Mouse (Mus musculus): Measurements from ENCODE around the gene Pbx1. TPM values are rescaled to one million over a fixed set of nuclear protein-coding genes. Genes with fewer than 3 reads are reported as not detected.

The Pbx1 gene
- polyA plus RNA-seq, 1 experiment from 2014 or later = 4.0 TPM

GRCm38 (mm10) chr1:168290236-168290985 lies 141.7 kb downstream of the Pbx1 start:
- Histone ChIP-seq H3K4me2 (ENCODE audit: low read depth, low read length) (no peak overlapping the region), H3K4me1 (ENCODE audit: insufficient read depth) (peaks cover 45% of the 10 kb centered on the region), H3K9me3 (ENCODE audit: low read length) (0 out of 2 replicates have a peak, but pooled peaks cover 2% of the 10 kb centered on the region), H3K27ac (ENCODE audit: low read depth) (no peak overlapping the region), H3K36me3 (replicated peaks; ENCODE audit: insufficient read depth, low read length) (no peaks in the 10 kb centered on the region; the same call in 1 of the 2 replicates), H3K4me3 (ENCODE audit: low read depth, low read length) (no peak overlapping the region), H3K9ac (replicated peaks) (no peak overlapping the region), H3K27me3 (ENCODE audit: insufficient read depth, low read length) (no peaks in the 10 kb centered on the region)
- WGBS (ENCODE audit: insufficient replicate concordance) = 83% methylated on average over 8 of the region's 8 CpGs
- no peak for TF ChIP-seq EP300 (IDR thresholded peaks at IDR 0.05; ENCODE audit: low read depth)
- TF ChIP-seq CTCF (IDR thresholded peaks at IDR 0.05; ENCODE audit: low read depth) = no peak
- DNase-seq (no peak), ATAC-seq (no peak)

- Histone ChIP-seq H3K4me3 (ENCODE audit: low read depth, low read length) (no peak overlapping the region), H3K9ac (replicated peaks) (0 out of 2 replicates have a peak overlapping the region, but pooled peaks have one; percentile 36), H3K4me2 (ENCODE audit: low read depth, low read length) (peak overlapping the region; percentile 65), H3K9me3 (ENCODE audit: low read length) (0 out of 2 replicates have a peak, but pooled peaks cover 2% of the 10 kb centered on the region), H3K27ac (ENCODE audit: low read depth) (peak overlapping the region; percentile 82), H3K4me1 (ENCODE audit: insufficient read depth) (peaks cover 46% of the 10 kb centered on the region), H3K36me3 (replicated peaks; ENCODE audit: insufficient read depth, low read length) (no peaks in the 10 kb centered on the region; the same call in 1 of the 2 replicates), H3K27me3 (ENCODE audit: insufficient read depth, low read length) (no peaks in the 10 kb centered on the region)
- TF ChIP-seq EP300 (IDR thresholded peaks at IDR 0.05; ENCODE audit: low read depth) (0 out of 2 replicates have a peak, but pooled peaks have one; percentile 28), CTCF (IDR thresholded peaks at IDR 0.05; ENCODE audit: low read depth) (no peak)
- 47% methylated on average over 10 of the region's 10 CpGs for WGBS (ENCODE audit: insufficient replicate concordance)
- DNase-seq = no peak
- ATAC-seq = no peak
Measured at GRCm38 (mm10) chr1:168288891-168289545, 143.1 kb downstream of the Pbx1 start.

GRCm38 (mm10) chr1:168287843-168288591 lies 144.1 kb downstream of the Pbx1 start:
- peak overlapping the region; percentile 82 for H3K27ac ChIP-seq (ENCODE audit: low read depth)
- H3K9me3 ChIP-seq (ENCODE audit: low read length) = 0 out of 2 replicates have a peak, but pooled peaks cover 2% of the 10 kb centered on the region
- 18% methylated on average over 23 of the region's 23 CpGs for WGBS (ENCODE audit: insufficient replicate concordance)
- H3K36me3 ChIP-seq (replicated peaks; ENCODE audit: insufficient read depth, low read length) = no peaks in the 10 kb centered on the region; the same call in 1 of the 2 replicates
- peak overlapping the region; percentile 65 for H3K4me2 ChIP-seq (ENCODE audit: low read depth, low read length)
- H3K4me3 ChIP-seq (ENCODE audit: low read depth, low read length) = peak overlapping the region; percentile 9
- TF ChIP-seq CTCF (IDR thresholded peaks at IDR 0.05; ENCODE audit: low read depth) (no peak), EP300 (IDR thresholded peaks at IDR 0.05; ENCODE audit: low read depth) (peak; percentile 100)
- peaks cover 46% of the 10 kb centered on the region for H3K4me1 ChIP-seq (ENCODE audit: insufficient read depth)
- H3K9ac ChIP-seq (replicated peaks) = peak overlapping the region; percentile 46; the same call in 1 of the 2 replicates
- DNase-seq = peak; percentile 78
- peak; percentile 94 for ATAC-seq
- no peaks in the 10 kb centered on the region for H3K27me3 ChIP-seq (ENCODE audit: insufficient read depth, low read length)

GRCm38 (mm10) chr1:168286862-168287650 lies 145.0 kb downstream of the Pbx1 start:
- Histone ChIP-seq H3K4me3 (ENCODE audit: low read depth, low read length) (no peak overlapping the region), H3K9ac (replicated peaks) (peak overlapping the region; percentile 46; the same call in 1 of the 2 replicates), H3K9me3 (ENCODE audit: low read length) (0 out of 2 replicates have a peak, but pooled peaks cover 2% of the 10 kb centered on the region), H3K36me3 (replicated peaks; ENCODE audit: insufficient read depth, low read length) (no peaks in the 10 kb centered on the region; the same call in 1 of the 2 replicates), H3K27ac (ENCODE audit: low read depth) (peak overlapping the region; percentile 82), H3K4me1 (ENCODE audit: insufficient read depth) (peaks cover 46% of the 10 kb centered on the region), H3K4me2 (ENCODE audit: low read depth, low read length) (peak overlapping the region; percentile 65; the same call in 1 of the 2 replicates), H3K27me3 (ENCODE audit: insufficient read depth, low read length) (no peaks in the 10 kb centered on the region)
- TF ChIP-seq EP300 (IDR thresholded peaks at IDR 0.05; ENCODE audit: low read depth) = no peak
- TF ChIP-seq CTCF (IDR thresholded peaks at IDR 0.05; ENCODE audit: low read depth) = no peak
- 43% methylated on average over 2 of the region's 2 CpGs for WGBS (ENCODE audit: insufficient replicate concordance)
- ATAC-seq = no peak
- DNase-seq = no peak

- no peak overlapping the region for H3K27ac ChIP-seq (ENCODE audit: low read depth)
- ATAC-seq (no peak), DNase-seq (no peak)
- no peak overlapping the region for H3K9ac ChIP-seq (replicated peaks)
- no peak for TF ChIP-seq CTCF (IDR thresholded peaks at IDR 0.05; ENCODE audit: low read depth)
- no peak for TF ChIP-seq EP300 (IDR thresholded peaks at IDR 0.05; ENCODE audit: low read depth)
- H3K36me3 ChIP-seq (replicated peaks; ENCODE audit: insufficient read depth, low read length) = no peaks in the 10 kb centered on the region
- H3K4me3 ChIP-seq (ENCODE audit: low read depth, low read length) = no peak overlapping the region
- H3K27me3 ChIP-seq (ENCODE audit: insufficient read depth, low read length) = no peaks in the 10 kb centered on the region
- peaks cover 28% of the 10 kb centered on the region for H3K4me1 ChIP-seq (ENCODE audit: insufficient read depth)
- 76% methylated on average over 9 of the region's 9 CpGs for WGBS (ENCODE audit: insufficient replicate concordance)
- H3K9me3 ChIP-seq (ENCODE audit: low read length) = no peaks in the 10 kb centered on the region
- no peak overlapping the region for H3K4me2 ChIP-seq (ENCODE audit: low read depth, low read length)
Measured at GRCm38 (mm10) chr1:168284566-168285141, 147.4 kb downstream of the Pbx1 start.
